ENCODE assay signal across 9 mouse cellular contexts in genomic region chr2:131177932-131178331, GRCm38 (mm10). TPM values are rescaled to one million over a fixed set of nuclear protein-coding genes. Genes with fewer than 3 reads are reported as not detected.
DNase-seq lines count a peak whose midpoint lies in the region; ATAC-seq and TF ChIP-seq lines count a peak whose summit lies in the region.
"Had no signal": no experiment of that assay in that cellular context is flagged by ENCODE, and none has a peak within 500 bp of the region (broad histone marks: within the 10 kb centered on the region; RNA-seq: fewer than 3 reads in every experiment).

No protein-coding gene starts in this region.

- 0 out of 2 replicates have a peak, but pooled peaks cover 4% of the 10 kb centered on the region for H3K36me3 ChIP-seq in lung, embryonic 15.5 days
- no peaks in the 10 kb centered on the region; the same call in 1 of the 2 replicates for H3K36me3 ChIP-seq in forebrain, postnatal 0 days (ENCODE audit: insufficient read depth)
- peaks cover 20% of the 10 kb centered on the region; the same call in 1 of the 2 replicates for H3K36me3 ChIP-seq in limb, embryonic 12.5 days
- H3K36me3 ChIP-seq in small intestine, adult 2 months (ENCODE audit: control insufficient read depth, insufficient read depth, low read length) = peaks cover 3% of the 10 kb centered on the region; the same call in 1 of the 2 replicates

- ATAC-seq in lung, embryonic 15.5 days (ENCODE audit: borderline replicate concordance, extremely low read depth, low FRiP score, low TSS enrichment) = no peak
- ATAC-seq in forebrain, postnatal 0 days = no peak
- no peak for ATAC-seq in limb, embryonic 12.5 days (ENCODE audit: insufficient number of reproducible peaks, insufficient read depth, low FRiP score, low TSS enrichment, low read depth)

- no peak for TF ChIP-seq POLR2A in small intestine, adult 2 months (IDR thresholded peaks at IDR 0.05; ENCODE audit: low read depth, low read length)

- WGBS in lung, embryonic 15.5 days = 80% methylated on average over 9 of the region's 9 CpGs
- 80% methylated on average over 9 of the region's 9 CpGs for WGBS in forebrain, postnatal 0 days
- WGBS in limb, embryonic 12.5 days = 90% methylated on average over 9 of the region's 9 CpGs
- WGBS in small intestine, adult 2 months = 34% methylated on average over 9 of the region's 9 CpGs

- no peaks in the 10 kb centered on the region for H3K9me3 ChIP-seq in lung, embryonic 15.5 days
- H3K9me3 ChIP-seq in forebrain, postnatal 0 days (ENCODE audit: low read length) = no peaks in the 10 kb centered on the region
- no peaks in the 10 kb centered on the region for H3K9me3 ChIP-seq in limb, embryonic 12.5 days

- H3K4me3 ChIP-seq in lung, embryonic 15.5 days = peak overlapping the region; percentile 77
- H3K4me3 ChIP-seq in forebrain, postnatal 0 days (ENCODE audit: low read depth, low read length) = peak overlapping the region; percentile 84
- peak overlapping the region; percentile 84 for H3K4me3 ChIP-seq in limb, embryonic 12.5 days (replicated peaks)
- H3K4me3 ChIP-seq in small intestine, adult 2 months (ENCODE audit: low read depth, low read length) = peak overlapping the region; percentile 92

- H3K27me3 ChIP-seq in lung, embryonic 15.5 days = 0 out of 2 replicates have a peak, but pooled peaks cover 6% of the 10 kb centered on the region
- H3K27me3 ChIP-seq in forebrain, postnatal 0 days (ENCODE audit: insufficient read depth, low read length) = no peaks in the 10 kb centered on the region
- peaks cover 15% of the 10 kb centered on the region for H3K27me3 ChIP-seq in limb, embryonic 12.5 days
- H3K27me3 ChIP-seq in small intestine, adult 2 months (ENCODE audit: control insufficient read depth, insufficient read depth, low read length) = no peaks in the 10 kb centered on the region

- no peak for TF ChIP-seq CTCF in forebrain, postnatal 0 days (IDR thresholded peaks at IDR 0.05; ENCODE audit: low read depth)
- TF ChIP-seq CTCF in small intestine, adult 2 months (IDR thresholded peaks at IDR 0.05; ENCODE audit: extremely low read depth, insufficient read length, insufficient replicate concordance, low read depth, low read length) = no peak

- 0 out of 2 replicates have a peak overlapping the region, but pooled peaks have one; percentile 27 for H3K9ac ChIP-seq in lung, embryonic 15.5 days
- H3K9ac ChIP-seq in forebrain, postnatal 0 days = peak overlapping the region; percentile 93; the same call in 1 of the 2 replicates
- peak overlapping the region; percentile 91 for H3K9ac ChIP-seq in limb, embryonic 12.5 days (replicated peaks)

- H3K4me1 ChIP-seq in lung, embryonic 15.5 days = peaks cover 46% of the 10 kb centered on the region
- peaks cover 33% of the 10 kb centered on the region for H3K4me1 ChIP-seq in forebrain, postnatal 0 days (ENCODE audit: insufficient read depth)
- H3K4me1 ChIP-seq in limb, embryonic 12.5 days (replicated peaks) = peaks cover 39% of the 10 kb centered on the region
- H3K4me1 ChIP-seq in small intestine, adult 2 months (ENCODE audit: control insufficient read depth, insufficient read depth, insufficient read length, low read length) = peaks cover 27% of the 10 kb centered on the region

- peak overlapping the region; percentile 91 for H3K4me2 ChIP-seq in lung, embryonic 15.5 days
- peak overlapping the region; percentile 98 for H3K4me2 ChIP-seq in forebrain, postnatal 0 days (ENCODE audit: low read depth)
- peak overlapping the region; percentile 97 for H3K4me2 ChIP-seq in limb, embryonic 12.5 days

- peak overlapping the region; percentile 60; the same call in 1 of the 2 replicates for H3K27ac ChIP-seq in lung, embryonic 15.5 days
- H3K27ac ChIP-seq in forebrain, postnatal 0 days (ENCODE audit: low read depth, low read length) = no peak overlapping the region
- H3K27ac ChIP-seq in limb, embryonic 12.5 days = no peak overlapping the region
- H3K27ac ChIP-seq in small intestine, adult 2 months (ENCODE audit: insufficient read depth, low read depth, low read length) = peak overlapping the region; percentile 85

- no peak for DNase-seq in lung, postnatal 10 days
- no peak for DNase-seq in forebrain, postnatal 0 days
- no peak for DNase-seq in spleen, postnatal 36 days (ENCODE audit: low spot score in 2 of 2)
- DNase-seq in thymus, postnatal 0 days (ENCODE audit: low spot score) = no peak
- DNase-seq in right cerebral cortex, postnatal 14 days = no peak
- DNase-seq: right cerebral cortex, postnatal 4 days had no signal

RNA-seq across cellular contexts. Expression of gene Cenpb, which starts 1.9 kb away (rescaled TPM):
- polyA plus RNA-seq in lung, embryonic 15.5 days (2015; fragmentation: Nextera tagmentation; extraction: Ambion mirVana) = 12.6 and 14.1 TPM in 2 replicates
- total RNA-seq in forebrain, postnatal 0 days (2014; rRNA removed) = 113 and 120 TPM in 2 replicates
- polyA plus RNA-seq in forebrain, postnatal 0 days (2015; fragmentation: Nextera tagmentation; extraction: Ambion mirVana) = 13.0 and 17.9 TPM in 2 replicates
- 11.8 and 14.9 TPM in 2 replicates for polyA plus RNA-seq in limb, embryonic 12.5 days (2016; fragmentation: Nextera tagmentation; extraction: Ambion mirVana)
- polyA plus RNA-seq in small intestine, adult 2 months (2012; rRNA removed) = 57.7 and 95.1 TPM in 2 replicates
- polyA plus RNA-seq in thymus, postnatal 0 days (2015; fragmentation: Nextera tagmentation; extraction: Ambion mirVana) = 5.2 and 7.8 TPM in 2 replicates

RNA-seq across cellular contexts. Expression of gene Cdc25b, which starts 8.8 kb away (rescaled TPM):
- polyA plus RNA-seq in lung, embryonic 15.5 days (2015; fragmentation: Nextera tagmentation; extraction: Ambion mirVana) = 56.1 and 58.4 TPM in 2 replicates
- total RNA-seq in forebrain, postnatal 0 days (2014; rRNA removed) = 10.6 and 11.7 TPM in 2 replicates
- polyA plus RNA-seq in forebrain, postnatal 0 days (2015; fragmentation: Nextera tagmentation; extraction: Ambion mirVana) = 12.4 and 15.2 TPM in 2 replicates
- 55.4 and 55.5 TPM in 2 replicates for polyA plus RNA-seq in limb, embryonic 12.5 days (2016; fragmentation: Nextera tagmentation; extraction: Ambion mirVana)
- 11.6 and 22.4 TPM in 2 replicates for polyA plus RNA-seq in small intestine, adult 2 months (2012; rRNA removed)
- polyA plus RNA-seq in thymus, postnatal 0 days (2015; fragmentation: Nextera tagmentation; extraction: Ambion mirVana) = 48.4 and 58.6 TPM in 2 replicates

RNA-seq across cellular contexts. Expression of gene Spef1, which starts 9.2 kb away (rescaled TPM):
- 5.0 and 5.8 TPM in 2 replicates for polyA plus RNA-seq in lung, embryonic 15.5 days (2015; fragmentation: Nextera tagmentation; extraction: Ambion mirVana)
- total RNA-seq in forebrain, postnatal 0 days (2014; rRNA removed) = 19.6 and 26.2 TPM in 2 replicates
- 7.7 and 9.7 TPM in 2 replicates for polyA plus RNA-seq in forebrain, postnatal 0 days (2015; fragmentation: Nextera tagmentation; extraction: Ambion mirVana)
- polyA plus RNA-seq in limb, embryonic 12.5 days (2016; fragmentation: Nextera tagmentation; extraction: Ambion mirVana) = 4.5 and 5.5 TPM in 2 replicates
- polyA plus RNA-seq in small intestine, adult 2 months (2012; rRNA removed) = 5.6 and 8.2 TPM in 2 replicates
- polyA plus RNA-seq in thymus, postnatal 0 days (2015; fragmentation: Nextera tagmentation; extraction: Ambion mirVana) = 1.4 and 1.5 TPM in 2 replicates

RNA-seq across cellular contexts. Expression of gene 1700037H04Rik, which starts 18.1 kb away (rescaled TPM):
- 60.4 and 61.5 TPM in 2 replicates for polyA plus RNA-seq in lung, embryonic 15.5 days (2015; fragmentation: Nextera tagmentation; extraction: Ambion mirVana)
- total RNA-seq in forebrain, postnatal 0 days (2014; rRNA removed) = 47.2 and 95.0 TPM in 2 replicates
- 94.0 and 96.2 TPM in 2 replicates for polyA plus RNA-seq in forebrain, postnatal 0 days (2015; fragmentation: Nextera tagmentation; extraction: Ambion mirVana)
- 58.2 and 62.2 TPM in 2 replicates for polyA plus RNA-seq in limb, embryonic 12.5 days (2016; fragmentation: Nextera tagmentation; extraction: Ambion mirVana)
- 52.3 and 57.2 TPM in 2 replicates for polyA plus RNA-seq in small intestine, adult 2 months (2012; rRNA removed)
- 47.8 and 50.6 TPM in 2 replicates for polyA plus RNA-seq in thymus, postnatal 0 days (2015; fragmentation: Nextera tagmentation; extraction: Ambion mirVana)

RNA-seq across cellular contexts. Expression of gene Ap5s1, which starts 28.9 kb away (rescaled TPM):
- polyA plus RNA-seq in lung, embryonic 15.5 days (2015; fragmentation: Nextera tagmentation; extraction: Ambion mirVana) = 22.6 and 27.0 TPM in 2 replicates
- total RNA-seq in forebrain, postnatal 0 days (2014; rRNA removed) = 37.4 and 40.7 TPM in 2 replicates
- 36.1 and 36.8 TPM in 2 replicates for polyA plus RNA-seq in forebrain, postnatal 0 days (2015; fragmentation: Nextera tagmentation; extraction: Ambion mirVana)
- polyA plus RNA-seq in limb, embryonic 12.5 days (2016; fragmentation: Nextera tagmentation; extraction: Ambion mirVana) = 23.3 and 26.7 TPM in 2 replicates
- 37.1 and 90.0 TPM in 2 replicates for polyA plus RNA-seq in small intestine, adult 2 months (2012; rRNA removed)
- polyA plus RNA-seq in thymus, postnatal 0 days (2015; fragmentation: Nextera tagmentation; extraction: Ambion mirVana) = 19.1 and 22.2 TPM in 2 replicates

Comparison
In these comparisons a context has a peak if more than half of its experiments do, and no peak if none do; other contexts are left out.
1. H3K27ac ChIP-seq: peak in lung, embryonic 15.5 days (single experiment) and small intestine, adult 2 months (single experiment); none in forebrain, postnatal 0 days (single experiment) and limb, embryonic 12.5 days (single experiment).
2. H3K9ac ChIP-seq: peak in every context shown above with its lines; median percentile 93 in forebrain, postnatal 0 days; 91 in limb, embryonic 12.5 days; 27 in lung, embryonic 15.5 days.
3. Peak in every context shown above with its lines, with median percentiles within 50 percentile points of each other: H3K4me2 ChIP-seq and H3K4me3 ChIP-seq.